Mouse (Mus musculus) forebrain, embryonic 16.5 days (tissue): Measurements from ENCODE around the gene Rabggtb. TPM values are rescaled to one million over a fixed set of nuclear protein-coding genes. Genes with fewer than 3 reads are reported as not detected.
"Not testable (repeated sequence)": the region's sequence is repeated elsewhere in the genome, so short reads cannot be mapped to it uniquely, and the experiment has no call there.

Experiments
- ATAC-seq: fragments of 200-750 bp; cut with Nextera tagmentation; 2 replicates; pipeline ENCODE4 v1.8.0; 2017; ENCODE audit warnings: mild to moderate bottlenecking, moderate library complexity
- H3K27ac ChIP-seq: fragments of 300-500 bp; sonication (generic); 2 replicates; pipeline ENCODE4 v1.5.1; 2014; ENCODE audit warnings: low read length, control low read depth
- H3K27me3 ChIP-seq: fragments of 300-500 bp; sonication (generic); replicated peaks from 2 replicates; pipeline ENCODE4 v1.6.1; 2014; ENCODE audit warnings: low read length; ENCODE audit not compliant: control insufficient read depth, insufficient read depth
- H3K36me3 ChIP-seq: fragments of 300-500 bp; sonication (generic); 2 replicates; pipeline ENCODE4 v1.6.1; 2014; ENCODE audit not compliant: control insufficient read depth, insufficient read depth
- H3K4me1 ChIP-seq: fragments of 300-500 bp; sonication (generic); replicated peaks from 2 replicates; pipeline ENCODE4 v1.6.1; 2014; ENCODE audit warnings: low read length; ENCODE audit not compliant: control insufficient read depth, insufficient read depth
- H3K4me2 ChIP-seq: fragments of 300-500 bp; sonication (generic); 2 replicates; pipeline ENCODE4 v1.6.1; 2014; ENCODE audit warnings: mild to moderate bottlenecking, low read length, control low read depth
- H3K4me3 ChIP-seq: fragments of 300-500 bp; sonication (generic); replicated peaks from 2 replicates; pipeline ENCODE4 v1.5.1; 2014; ENCODE audit warnings: mild to moderate bottlenecking, low read length, control low read depth
- H3K9ac ChIP-seq: fragments of 300-500 bp; sonication (generic); replicated peaks from 2 replicates; pipeline ENCODE4 v1.6.1; 2014; ENCODE audit warnings: low read depth, low read length, control low read depth
- H3K9me3 ChIP-seq: fragments of 300-500 bp; sonication (generic); 2 replicates; pipeline ENCODE4 v1.6.1; 2016; ENCODE audit warnings: low read length; ENCODE audit not compliant: control insufficient read depth
- WGBS: fragments of 180-500 bp; shearing (Covaris S2); extraction: QIAGEN DNeasy Blood & Tissue Kit; methylation state at CpG from one replicate; pipeline ENCODE4 v1.1.7; 2014; 5-methylcytosine and 5-hydroxymethylcytosine counted together
- polyA plus RNA-seq: library from polyadenylated mRNA; unstranded; fragments of >200 nt; fragmentation: Nextera tagmentation; extraction: Ambion mirVana; gene quantifications from 2 replicates; pipeline ENCODE4 v1.2.1, GENCODE M21; 2015

The Rabggtb gene
- polyA plus RNA-seq, 1 experiment from 2014 or later, result 49.3 TPM

- H3K9ac ChIP-seq, result no peak overlapping the region
- H3K36me3 ChIP-seq, result no peaks in the 10 kb centered on the region
- no peak overlapping the region for H3K4me3 ChIP-seq
- H3K9me3 ChIP-seq, result no peaks in the 10 kb centered on the region
- H3K4me1 ChIP-seq, result no peaks in the 10 kb centered on the region
- H3K27me3 ChIP-seq, result no peaks in the 10 kb centered on the region
- no peak for ATAC-seq
- no peak overlapping the region for H3K4me2 ChIP-seq
- no peak overlapping the region for H3K27ac ChIP-seq
These were observed 26.5 kb downstream of the Rabggtb start for GRCm38 (mm10) chr3:153886296-153886695.

- WGBS, result 85% methylated on average over 5 of the region's 5 CpGs
These were observed 41.4 kb downstream of the Rabggtb start for GRCm38 (mm10) chr3:153871396-153871795.

GRCm38 (mm10) chr3:153867149-153868136 lies 45.4 kb downstream of the Rabggtb start:
- H3K9me3 ChIP-seq, result no peaks in the 10 kb centered on the region
- ATAC-seq, result 0 out of 2 replicates have a peak, but pooled peaks have one; percentile 47
- H3K27ac ChIP-seq, result no peak overlapping the region
- no peaks in the 10 kb centered on the region for H3K36me3 ChIP-seq
- no peak overlapping the region for H3K4me2 ChIP-seq
- WGBS, result 58% methylated on average over 14 of the region's 14 CpGs
- no peaks in the 10 kb centered on the region for H3K27me3 ChIP-seq
- H3K9ac ChIP-seq, result no peak overlapping the region
- no peak overlapping the region for H3K4me3 ChIP-seq
- no peaks in the 10 kb centered on the region for H3K4me1 ChIP-seq

More at GRCm38 (mm10) chr3:153871396-153871795, 41.4 kb downstream of the Rabggtb start:
- H3K27me3 ChIP-seq, result no peaks in the 10 kb centered on the region
- ATAC-seq, result no peak
- H3K27ac ChIP-seq, result no peak overlapping the region
- no peak overlapping the region for H3K4me3 ChIP-seq
- no peaks in the 10 kb centered on the region for H3K36me3 ChIP-seq
- no peak overlapping the region for H3K9ac ChIP-seq
- H3K4me1 ChIP-seq, result no peaks in the 10 kb centered on the region
- H3K9me3 ChIP-seq, result no peaks in the 10 kb centered on the region
- no peak overlapping the region for H3K4me2 ChIP-seq

DNA sequence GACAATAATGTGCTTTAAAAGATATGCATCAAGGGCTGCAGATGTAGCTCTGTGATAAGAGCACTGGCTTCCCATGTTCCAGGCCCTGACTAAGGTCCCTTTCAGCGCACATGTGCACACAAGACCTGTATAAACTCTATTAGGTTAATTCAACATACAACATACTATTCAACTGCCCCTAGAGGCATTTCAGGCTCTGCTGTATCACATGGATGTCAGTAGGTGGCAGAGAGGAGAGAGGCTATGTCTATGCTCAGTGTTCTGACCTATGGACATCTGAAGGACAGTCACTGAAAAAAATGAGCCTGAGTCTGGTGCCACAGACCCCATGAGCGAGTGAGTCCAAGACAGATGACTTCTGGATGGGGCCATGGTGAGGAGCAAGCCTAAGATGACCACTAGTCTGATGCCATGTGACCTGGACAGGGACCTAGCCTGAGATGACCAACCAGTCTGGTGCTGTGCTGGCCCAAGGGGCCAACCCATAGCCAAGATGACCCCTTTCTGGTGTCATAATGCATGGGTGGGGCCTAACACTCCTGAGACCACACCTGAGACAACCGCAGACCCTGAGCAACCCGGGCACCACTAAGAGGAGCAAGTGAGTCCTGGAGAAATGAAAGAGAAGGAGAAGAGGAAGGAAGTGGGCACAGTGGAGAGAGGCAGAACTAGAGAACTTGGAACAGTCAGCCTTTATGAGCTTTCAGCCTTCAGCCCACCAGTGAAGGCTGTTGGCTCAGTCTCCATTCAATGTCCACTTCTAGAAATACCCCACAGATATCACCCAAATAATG lies 48.0 kb downstream of the Rabggtb start:
- Histone ChIP-seq H3K4me2 (no peak overlapping the region), H3K9me3 (no peaks in the 10 kb centered on the region), H3K36me3 (no peaks in the 10 kb centered on the region), H3K9ac (no peak overlapping the region), H3K4me3 (no peak overlapping the region), H3K27me3 (no peaks in the 10 kb centered on the region), H3K4me1 (no peaks in the 10 kb centered on the region), H3K27ac (no peak overlapping the region)
- WGBS, result 95% methylated on average over 4 of the region's 4 CpGs
- no peak for ATAC-seq

DNA sequence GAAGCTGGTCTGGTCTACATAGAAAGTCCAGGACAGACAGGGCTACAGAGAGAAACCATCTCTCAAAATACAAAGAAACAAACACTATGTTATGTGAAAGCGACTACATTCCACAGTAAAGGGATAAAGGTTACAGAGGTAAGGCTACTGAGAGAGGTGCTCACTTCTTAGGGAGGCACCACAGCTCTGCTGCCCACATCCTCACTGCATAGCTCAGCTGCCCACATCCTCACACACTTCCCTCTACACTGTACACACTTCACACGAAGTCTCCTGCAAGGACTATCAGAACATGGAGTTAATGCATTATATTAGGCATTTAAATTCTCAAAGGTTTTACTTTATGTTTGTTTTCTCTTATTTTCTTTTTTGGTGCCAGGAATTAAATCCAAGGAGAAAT lies 49.0 kb downstream of the Rabggtb start:
- Histone ChIP-seq H3K27me3 (no peaks in the 10 kb centered on the region), H3K9me3 (no peaks in the 10 kb centered on the region), H3K36me3 (no peaks in the 10 kb centered on the region), H3K9ac (no peak overlapping the region), H3K4me1 (no peaks in the 10 kb centered on the region), H3K4me3 (no peak overlapping the region), H3K27ac (no peak overlapping the region), H3K4me2 (no peak overlapping the region)
- WGBS, result 89% methylated on average over 2 of the region's 2 CpGs
- no peak for ATAC-seq

- not testable (repeated sequence) for H3K9me3 ChIP-seq, ATAC-seq, H3K4me1 ChIP-seq, H3K9ac ChIP-seq, H3K36me3 ChIP-seq, H3K27ac ChIP-seq, H3K4me3 ChIP-seq, H3K4me2 ChIP-seq, H3K27me3 ChIP-seq
- WGBS, result 90% methylated on average over 8 of the region's 8 CpGs
These were observed 52.4 kb downstream of the Rabggtb start for GRCm38 (mm10) chr3:153860392-153860791.

- H3K4me3 ChIP-seq, result no peak overlapping the region
- no peaks in the 10 kb centered on the region for H3K4me1 ChIP-seq
- H3K27ac ChIP-seq, result no peak overlapping the region
- ATAC-seq, result no peak
- H3K9me3 ChIP-seq, result no peaks in the 10 kb centered on the region
- no peak overlapping the region for H3K9ac ChIP-seq
- H3K4me2 ChIP-seq, result no peak overlapping the region
- H3K27me3 ChIP-seq, result no peaks in the 10 kb centered on the region
- H3K36me3 ChIP-seq, result no peaks in the 10 kb centered on the region
- WGBS, result 82% methylated on average over 10 of the region's 10 CpGs
These were observed 54.3 kb downstream of the Rabggtb start for GRCm38 (mm10) chr3:153858350-153859001.
